Mouse (Mus musculus) kidney, postnatal 14 days (tissue): ENCODE results near the gene Pklr.

Experiments
- DNase-seq: peaks from one replicate; pipeline ENCODE4 v3.0.0; 2022; ENCODE audit warnings: mixed read lengths

Gene Pklr

DNA sequence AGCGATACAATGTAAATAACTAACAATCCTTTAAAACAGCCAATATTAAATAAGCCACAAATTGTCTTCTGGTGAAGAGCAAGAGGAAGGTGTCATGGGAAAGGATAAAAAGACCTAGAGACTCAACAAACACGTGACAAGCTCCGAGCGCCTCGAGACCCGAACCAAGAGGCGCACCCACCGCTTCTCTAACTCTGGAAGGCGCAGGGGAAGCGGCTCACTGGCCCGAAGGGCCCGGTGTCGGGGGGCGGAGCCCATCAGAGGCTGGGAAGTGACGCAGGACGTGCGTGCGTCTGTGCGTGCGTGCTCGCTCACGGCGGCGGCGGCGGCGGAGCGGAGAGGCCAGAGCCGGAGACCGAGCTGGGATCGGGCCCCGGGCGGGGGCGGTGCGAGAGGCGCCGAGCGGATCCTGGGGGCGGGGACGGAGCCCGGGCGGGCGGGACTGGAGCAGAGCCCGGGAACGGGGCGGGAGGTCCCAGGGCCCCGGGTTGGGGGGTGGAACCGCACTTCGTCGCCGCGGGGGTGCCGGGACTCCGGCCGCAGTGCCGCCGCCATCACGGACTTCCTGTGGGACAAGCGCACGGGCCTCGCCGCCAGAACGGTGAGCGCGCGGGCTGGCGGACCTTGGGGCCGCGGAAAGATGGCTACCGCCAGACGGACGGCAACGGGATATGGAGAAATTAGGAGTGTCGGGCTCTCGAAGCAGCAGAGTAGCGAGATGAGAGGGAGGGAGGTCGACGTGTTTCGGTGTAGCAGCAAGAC is 28.7 kb downstream of the Pklr start, which contains the start of gene Clk2:
Clk2 (plus strand) TSS at position 290 of the 762 bp plus-strand sequence.
- DNase-seq = peak; percentile 97

DNA sequence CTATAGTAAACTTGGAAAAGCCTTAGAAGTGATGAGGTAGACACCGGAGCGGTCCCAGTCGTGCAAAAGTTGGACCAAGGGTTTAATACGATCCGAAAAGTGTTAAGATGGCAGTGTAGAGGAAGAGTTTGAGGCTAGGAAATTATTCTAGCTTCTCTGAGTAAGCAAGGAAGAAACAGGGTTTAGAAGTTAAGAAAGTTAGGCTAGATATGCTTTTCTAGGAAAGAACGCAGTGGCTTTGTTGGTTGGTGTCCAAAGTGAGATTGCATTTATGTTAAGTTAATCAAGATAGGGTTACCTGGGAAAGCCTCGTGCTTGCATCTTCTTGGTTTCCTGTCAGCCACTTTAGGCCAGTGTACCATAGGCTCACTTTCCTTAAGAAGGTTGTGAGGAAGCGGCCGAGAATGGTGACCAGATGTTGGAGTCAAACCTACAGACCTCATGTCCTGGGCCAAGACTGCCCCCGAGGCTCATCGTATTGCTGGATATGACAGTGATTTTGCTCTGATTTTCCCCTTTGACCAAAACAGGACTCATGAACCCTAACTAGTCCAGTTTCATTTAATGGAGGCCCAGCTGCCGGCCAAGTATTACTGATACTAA is 29.4 kb downstream of the Pklr start:
- no peak for DNase-seq

DNA sequence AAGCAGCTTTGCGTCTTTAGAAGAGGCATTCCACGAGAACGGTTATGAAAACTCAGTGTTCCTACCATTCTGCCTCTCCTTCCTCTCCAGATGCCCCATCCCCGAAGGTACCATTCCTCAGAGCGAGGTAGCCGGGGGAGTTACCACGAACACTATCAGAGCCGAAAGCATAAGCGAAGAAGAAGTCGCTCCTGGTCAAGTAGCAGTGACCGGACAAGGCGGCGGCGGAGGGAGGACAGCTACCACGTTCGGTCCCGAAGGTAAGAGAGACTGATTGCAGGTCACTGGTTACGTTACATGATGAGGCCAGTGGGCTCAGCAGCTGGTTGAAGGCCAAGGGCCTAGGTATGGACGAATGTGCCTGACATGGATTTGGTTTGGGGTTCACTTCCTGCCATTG is 31.0 kb downstream of the Pklr start:
- DNase-seq = no peak

DNA sequence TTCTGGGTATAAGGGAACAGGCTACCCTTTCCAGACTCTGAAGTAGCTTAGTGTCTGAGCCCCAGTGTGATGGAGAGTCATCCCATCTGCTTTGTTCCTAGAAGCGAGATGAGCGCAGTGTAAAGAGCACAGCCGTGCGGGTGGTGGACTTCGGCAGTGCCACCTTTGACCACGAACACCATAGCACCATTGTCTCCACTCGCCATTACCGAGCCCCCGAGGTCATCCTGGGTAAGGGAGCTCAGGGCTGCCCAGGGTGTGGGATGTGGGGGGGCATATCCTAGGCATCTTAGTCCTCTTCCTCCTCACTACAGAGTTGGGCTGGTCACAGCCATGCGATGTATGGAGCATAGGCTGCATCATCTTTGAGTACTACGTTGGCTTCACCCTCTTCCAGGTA is 38.9 kb downstream of the Pklr start:
- no peak for DNase-seq

DNA sequence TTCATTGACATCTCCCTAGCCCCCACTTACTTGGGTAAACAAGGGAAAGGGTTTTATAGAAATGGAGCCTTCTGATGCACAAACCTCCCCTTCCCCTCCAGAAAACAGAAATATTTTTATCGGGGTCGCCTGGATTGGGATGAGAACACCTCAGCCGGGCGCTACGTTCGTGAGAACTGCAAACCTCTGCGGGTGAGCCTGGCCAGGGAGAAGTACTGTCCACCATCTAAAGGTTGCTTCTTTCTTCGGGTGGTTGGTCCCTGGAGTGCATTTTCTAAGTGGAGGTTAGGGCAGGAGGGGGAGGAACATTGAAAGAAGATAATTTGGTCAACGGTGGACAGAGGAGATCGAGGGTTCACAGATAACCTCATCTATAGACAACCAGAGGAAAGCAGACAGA is 39.6 kb downstream of the Pklr start:
- DNase-seq = no peak

DNA sequence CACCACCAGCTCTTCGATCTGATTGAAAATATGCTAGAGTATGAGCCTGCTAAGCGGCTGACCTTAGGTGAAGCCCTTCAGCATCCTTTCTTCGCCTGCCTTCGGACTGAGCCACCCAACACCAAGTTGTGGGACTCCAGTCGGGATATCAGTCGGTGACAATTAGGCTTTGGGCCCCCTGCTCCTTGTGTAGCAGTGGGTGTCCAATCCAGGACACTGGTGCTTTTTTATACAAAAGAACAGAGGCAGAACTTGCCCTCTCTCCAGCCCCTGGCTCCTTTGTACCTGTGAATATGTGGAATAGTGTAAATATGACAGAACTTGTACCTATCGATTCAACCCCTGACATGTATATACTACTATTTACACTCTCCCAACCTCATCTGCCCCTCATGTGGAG is 40.5 kb downstream of the Pklr start:
- DNase-seq = no peak

DNA sequence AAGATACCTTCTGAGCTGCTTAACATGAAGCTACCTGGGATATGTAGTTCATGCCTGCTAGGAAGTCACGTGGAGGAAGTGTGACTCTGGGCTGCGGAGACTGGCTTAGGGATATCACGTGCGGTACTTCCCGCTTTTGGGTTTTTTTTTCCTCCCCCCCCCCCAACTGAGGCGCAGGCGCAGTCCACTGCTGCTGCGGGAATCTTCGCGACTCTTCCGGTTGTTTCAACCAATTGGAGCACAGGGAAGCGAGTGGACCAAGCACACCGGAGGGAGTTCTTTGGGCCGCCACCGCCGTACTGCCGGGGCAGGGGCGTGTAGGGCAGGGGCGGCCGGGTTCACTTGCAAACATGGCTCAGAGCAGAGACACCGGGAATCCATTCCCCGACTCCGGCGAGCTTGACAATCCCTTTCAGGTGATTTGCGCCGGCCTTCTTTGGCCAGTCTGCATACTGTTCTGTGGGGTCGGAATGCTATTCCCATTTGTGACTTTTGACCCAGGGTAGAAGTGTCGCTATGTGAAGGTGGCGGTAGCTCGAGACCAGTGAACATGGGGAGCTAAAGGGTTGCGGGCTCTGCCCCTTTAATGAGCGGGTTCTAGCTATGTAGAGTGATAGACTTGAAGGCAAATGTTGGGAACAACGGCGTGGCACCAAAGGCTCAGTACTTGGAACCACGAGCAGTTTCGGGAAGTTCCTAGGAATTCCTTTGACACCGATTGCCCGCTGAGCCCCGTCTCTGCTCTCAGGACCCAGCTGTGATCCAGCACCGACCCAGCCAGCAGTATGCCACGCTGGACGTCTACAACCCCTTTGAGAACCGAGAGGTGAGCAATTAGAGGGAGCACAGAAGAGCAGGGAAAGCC is 41.5 kb downstream of the Pklr start, which contains the start of gene Scamp3:
Scamp3 (plus strand) TSS at position 232 of the 865 bp plus-strand sequence.
- peak; percentile 93 for DNase-seq

DNA sequence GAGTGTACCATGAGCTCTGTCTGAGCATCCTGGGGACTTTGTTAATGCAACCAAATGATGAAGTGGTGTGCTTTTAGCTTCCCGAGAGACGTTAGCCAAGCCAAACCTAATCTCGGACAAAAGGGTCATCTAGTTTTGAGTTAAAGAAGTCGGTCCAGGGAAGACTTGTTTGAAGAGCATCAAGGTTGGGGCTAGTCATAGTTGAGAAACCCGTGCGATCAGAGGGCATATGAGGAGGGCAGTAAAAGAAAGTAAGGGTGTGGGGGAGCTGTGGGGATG is 42.1 kb downstream of the Pklr start:
- no peak for DNase-seq

DNA sequence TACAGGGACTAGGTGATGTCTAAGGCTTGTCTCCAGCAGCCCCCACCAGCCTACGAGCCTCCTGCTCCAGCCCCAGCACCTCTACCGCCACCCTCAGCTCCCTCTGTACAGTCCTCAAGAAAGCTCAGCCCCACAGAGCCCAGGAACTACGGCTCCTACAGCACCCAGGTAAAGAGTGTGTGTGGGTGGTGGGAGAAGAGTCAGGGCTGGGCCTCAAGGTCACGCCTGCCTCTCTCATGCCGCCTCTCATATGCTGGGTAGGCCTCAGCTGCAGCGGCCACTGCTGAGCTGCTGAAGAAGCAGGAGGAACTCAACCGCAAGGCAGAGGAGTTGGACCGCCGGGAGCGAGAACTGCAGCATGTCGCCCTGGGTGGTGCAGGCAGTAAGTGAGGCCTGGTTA is 43.1 kb downstream of the Pklr start:
- DNase-seq = no peak

DNA sequence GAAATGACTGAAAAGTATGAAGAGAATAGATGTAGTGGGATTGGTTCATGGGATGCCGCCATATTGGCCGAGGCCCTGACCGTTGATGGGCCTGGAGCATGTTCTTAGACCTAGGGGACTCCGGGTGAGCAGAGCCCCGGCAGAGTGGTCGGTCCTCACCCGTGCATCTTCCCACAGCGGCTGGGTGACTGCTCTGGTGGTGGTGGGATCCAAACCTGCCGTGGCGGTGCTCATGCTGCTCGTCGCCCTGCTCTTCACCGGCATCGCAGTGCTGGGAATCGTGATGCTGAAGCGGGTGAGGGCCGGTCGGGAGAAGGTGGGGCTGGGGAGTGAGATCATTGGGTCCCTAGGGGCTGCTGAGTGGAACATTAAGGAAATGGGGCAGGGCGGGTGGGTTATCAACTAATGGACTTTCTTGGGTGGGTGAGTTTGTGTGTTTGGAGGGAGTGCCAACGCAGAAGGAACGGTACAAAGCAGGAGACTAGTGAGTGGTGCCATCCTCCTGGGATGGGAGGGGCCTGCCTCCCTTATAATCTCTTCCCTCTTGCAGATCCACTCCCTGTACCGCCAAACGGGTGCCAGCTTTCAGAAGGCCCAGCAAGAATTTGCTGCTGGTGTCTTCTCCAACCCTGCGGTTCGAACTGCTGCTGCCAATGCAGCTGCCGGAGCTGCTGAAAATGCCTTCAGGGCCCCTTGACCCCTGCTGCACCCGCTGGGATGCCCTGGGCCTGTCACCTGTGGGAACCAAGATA is 46.0 kb downstream of the Pklr start:
- no peak for DNase-seq

DNA sequence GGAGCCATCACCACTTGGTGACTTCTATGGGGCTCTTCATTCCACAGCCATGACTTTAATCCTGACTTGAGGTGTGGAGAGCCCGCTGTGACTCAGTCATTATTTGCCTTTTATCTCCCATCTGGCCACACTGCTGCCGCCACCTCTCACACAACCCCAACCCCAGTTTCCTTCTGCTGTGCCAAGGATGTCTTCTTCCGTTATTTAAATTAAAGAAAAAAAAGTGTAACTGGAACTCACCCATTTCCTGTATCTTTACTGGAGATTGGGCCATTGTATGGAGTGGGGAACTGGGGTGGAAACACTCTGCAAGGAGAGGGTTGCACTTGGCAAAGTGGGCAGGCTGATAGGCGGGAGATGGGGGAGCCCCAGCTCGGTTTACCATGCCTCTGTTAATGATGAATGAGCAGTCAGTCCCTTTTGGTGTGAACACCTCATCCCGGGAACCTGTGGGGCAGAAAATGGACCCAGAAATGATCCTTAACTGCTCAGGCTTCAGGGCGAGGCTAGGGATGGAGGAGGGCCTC is 46.7 kb downstream of the Pklr start:
- DNase-seq = no peak

DNA sequence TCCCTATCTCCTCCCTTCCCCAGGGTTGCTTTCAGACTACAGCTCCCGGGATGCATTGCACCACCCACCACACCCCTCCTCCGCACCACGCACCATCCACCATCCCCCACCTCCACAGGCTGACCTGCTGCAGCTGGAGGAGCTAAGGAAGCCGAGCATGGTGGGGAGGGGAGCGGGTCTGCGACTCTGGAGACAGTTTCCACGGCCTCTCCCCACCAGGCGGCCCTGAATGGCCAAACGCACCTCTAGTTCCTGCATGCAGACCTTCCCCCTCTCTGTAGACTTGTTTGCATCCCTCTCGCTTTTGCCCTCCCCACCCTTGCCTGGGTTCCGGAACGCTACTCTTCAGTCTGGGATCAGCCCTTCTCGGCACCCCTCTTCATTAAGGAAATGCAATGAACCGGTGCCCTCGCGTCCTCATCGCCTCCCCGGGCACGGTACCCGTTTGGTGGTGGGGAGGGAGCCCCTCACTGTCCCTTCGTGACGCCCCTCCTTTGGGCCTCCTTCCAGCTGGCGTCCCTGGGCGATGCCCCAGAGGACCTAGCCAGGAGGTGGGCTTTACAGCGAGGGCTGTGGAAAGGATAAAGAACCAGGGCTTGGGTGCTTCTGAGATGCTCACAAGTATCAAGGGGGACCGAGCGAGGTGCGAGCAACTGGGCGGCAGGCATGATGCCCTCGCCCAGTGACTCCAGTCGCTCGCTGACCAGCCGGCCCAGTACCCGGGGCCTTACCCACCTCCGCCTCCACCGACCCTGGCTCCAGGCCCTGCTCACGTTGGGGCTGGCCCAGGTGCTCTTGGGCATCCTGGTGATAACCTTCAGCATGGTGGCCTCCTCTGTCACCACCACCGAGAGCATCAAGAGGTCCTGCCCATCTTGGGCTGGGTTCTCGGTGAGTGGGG is 47.4 kb downstream of the Pklr start, which contains the start of gene Fam189b:
Fam189b (plus strand) TSS at position 86 of the 901 bp plus-strand sequence.
- peak; percentile 90 for DNase-seq

DNA sequence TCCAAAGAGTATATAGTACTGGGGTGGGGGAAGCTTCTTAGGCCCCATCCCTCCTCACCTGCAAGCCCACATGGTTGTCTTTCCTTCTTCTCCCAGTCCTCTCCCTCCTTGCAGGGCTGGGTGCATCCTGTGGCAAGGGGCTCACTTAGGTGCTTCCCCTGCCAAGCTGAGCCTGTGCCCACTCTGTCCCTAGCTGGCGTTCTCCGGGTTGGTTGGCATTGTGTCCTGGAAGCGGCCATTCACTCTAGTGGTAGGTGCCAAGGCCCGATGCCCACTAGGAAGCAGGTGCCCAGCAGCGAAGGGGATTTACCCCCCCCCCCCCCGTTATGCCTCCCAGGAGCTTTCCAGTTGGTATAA is 48.0 kb downstream of the Pklr start:
- no peak for DNase-seq

DNA sequence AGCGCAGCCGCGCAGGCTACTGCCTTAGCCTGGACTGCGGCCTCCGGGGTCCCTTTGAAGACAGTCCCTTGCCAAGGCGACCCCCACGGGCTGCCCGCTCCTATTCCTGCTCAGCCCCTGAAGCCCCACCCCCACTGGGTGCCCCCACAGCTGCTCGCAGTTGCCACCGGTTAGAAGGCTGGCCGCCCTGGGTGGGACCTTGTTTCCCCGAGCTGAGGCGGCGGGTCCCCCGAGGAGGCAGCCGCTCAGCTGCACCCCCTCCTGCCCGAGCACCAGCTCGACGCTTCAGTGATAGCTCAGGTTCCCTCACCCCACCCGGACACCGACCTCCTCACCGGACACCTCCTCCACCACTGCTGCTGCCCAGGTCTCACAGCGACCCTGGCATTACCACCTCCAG is 51.3 kb downstream of the Pklr start:
- no peak for DNase-seq

DNA sequence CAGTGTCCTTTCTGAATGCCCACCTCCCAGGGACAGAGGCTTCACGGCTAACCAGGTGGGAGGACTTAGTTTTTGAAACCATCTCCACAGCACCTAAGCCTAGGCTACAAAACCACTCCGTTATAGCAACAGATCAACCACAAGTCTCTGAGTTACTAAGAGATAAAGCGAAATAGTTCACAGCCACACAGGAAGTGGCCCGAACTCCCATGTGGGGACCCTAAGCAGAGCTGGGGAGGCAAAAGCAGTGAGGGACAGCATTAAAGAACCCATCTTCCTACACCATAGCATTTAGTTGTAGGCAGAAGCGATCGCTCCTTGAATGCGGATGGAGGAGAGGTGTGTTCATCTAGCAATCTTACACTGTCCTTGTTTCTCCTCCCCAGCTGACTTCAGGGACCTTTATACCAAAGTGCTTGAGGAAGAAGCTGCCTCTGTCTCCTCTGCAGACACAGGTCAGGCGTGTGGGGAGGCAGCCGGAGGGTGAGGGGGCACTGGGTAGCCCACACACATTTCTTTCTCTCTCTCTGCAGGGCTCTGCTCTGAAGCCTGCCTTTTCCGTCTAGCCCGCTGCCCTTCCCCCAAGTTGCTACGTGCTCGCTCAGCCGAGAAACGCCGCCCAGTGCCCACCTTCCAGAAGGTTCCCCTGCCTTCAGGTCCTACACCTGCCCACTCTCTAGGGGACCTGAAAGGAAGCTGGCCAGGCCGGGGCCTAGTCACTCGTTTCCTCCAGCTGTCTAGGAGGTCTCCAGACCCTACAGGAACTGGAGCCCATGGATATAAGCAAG is 51.9 kb downstream of the Pklr start:
- DNase-seq = no peak

DNA sequence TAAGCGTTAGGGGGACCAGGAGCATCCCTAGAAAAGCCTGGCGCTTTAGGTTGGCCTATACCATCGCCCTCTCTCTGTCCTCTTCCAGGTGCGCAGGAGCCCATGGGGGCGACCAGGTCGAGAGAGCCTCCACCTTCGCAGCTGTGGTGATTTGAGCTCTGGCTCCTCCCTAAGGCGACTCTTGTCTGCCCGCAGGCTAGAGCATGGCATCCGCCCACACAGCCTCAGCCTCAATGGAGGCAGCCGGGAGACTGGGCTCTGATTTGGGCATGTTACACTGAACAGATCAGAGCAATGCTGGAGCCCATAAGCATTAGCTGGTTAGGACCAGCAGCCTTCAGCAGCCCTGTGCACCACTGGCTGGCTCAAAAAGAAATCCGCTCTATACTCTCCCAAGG is 52.5 kb downstream of the Pklr start:
- DNase-seq = no peak

DNA sequence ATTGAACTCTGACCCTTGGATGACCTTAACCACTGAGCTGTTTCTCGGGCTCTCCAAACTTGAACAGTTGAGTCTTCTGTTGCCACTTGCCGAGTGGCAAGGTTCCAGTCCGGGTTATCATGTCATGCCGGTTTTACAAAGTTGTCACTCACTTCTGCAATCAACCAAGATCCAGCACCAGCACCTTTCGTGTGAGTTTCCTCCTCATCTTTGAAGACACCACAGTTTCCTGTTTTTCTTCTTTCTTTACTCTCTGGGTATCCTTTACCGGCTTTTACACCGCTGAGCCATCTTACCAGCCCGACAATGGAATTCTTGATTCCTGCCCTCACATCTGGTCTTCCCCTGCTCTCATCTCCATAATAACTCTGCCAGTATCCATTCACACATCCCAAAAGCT is 54.5 kb downstream of the Pklr start:
- no peak for DNase-seq

DNA sequence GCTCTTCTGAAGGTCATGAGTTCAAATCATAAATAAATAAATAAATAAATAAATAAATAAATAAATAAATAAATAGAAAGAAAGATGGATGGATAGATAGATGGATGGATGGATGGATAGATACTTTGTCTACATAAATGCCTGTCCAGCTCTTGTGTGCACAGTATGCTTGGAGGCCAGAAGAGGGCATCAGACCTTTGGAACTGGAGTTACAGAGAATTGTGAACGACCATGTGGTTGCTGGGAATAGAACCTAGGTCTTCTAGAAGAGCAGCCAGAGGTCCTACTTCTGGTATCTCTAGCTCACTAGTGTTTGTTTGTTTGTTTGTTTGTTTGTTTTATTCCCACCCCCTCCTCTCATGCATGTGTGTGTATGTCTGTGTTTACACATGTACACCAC is 57.4 kb downstream of the Pklr start:
- DNase-seq = no peak

DNA sequence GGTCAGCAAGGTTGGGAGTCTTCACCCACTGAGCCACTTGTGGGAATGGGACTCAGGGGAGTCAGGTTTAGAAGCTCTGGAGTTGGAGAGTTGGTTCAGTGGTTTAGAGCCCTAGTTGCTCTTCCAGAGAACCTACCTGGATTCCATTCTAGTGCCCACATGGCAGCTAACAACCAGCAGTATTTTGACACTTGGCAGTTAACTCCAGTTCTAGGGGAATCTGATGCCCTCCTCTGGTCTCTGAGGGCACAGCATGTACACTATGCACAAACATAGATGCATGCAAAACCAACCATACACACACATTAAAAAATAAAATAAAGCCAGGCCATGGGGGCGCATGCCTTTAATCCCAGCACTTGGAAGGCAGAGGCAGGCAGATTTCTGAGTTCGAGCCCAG is 57.9 kb downstream of the Pklr start:
- no peak for DNase-seq
